Mouse (Mus musculus) megakaryocyte-erythroid progenitor cell, adult 5 weeks (primary cell): ENCODE measurements around the gene Rae1. TPM values are rescaled to one million over a fixed set of nuclear protein-coding genes. Genes with fewer than 3 reads are reported as not detected.

Experiments used
- polyA plus RNA-seq: library from polyadenylated mRNA; stranded (reverse); fragments of >175 nt; gene quantifications from 2 replicates; pipeline ENCODE4 v1.2.3, GENCODE M21; 2012

Gene Rae1
- polyA plus RNA-seq, result 42.7 and 44.2 TPM in 2 replicates

DNA sequence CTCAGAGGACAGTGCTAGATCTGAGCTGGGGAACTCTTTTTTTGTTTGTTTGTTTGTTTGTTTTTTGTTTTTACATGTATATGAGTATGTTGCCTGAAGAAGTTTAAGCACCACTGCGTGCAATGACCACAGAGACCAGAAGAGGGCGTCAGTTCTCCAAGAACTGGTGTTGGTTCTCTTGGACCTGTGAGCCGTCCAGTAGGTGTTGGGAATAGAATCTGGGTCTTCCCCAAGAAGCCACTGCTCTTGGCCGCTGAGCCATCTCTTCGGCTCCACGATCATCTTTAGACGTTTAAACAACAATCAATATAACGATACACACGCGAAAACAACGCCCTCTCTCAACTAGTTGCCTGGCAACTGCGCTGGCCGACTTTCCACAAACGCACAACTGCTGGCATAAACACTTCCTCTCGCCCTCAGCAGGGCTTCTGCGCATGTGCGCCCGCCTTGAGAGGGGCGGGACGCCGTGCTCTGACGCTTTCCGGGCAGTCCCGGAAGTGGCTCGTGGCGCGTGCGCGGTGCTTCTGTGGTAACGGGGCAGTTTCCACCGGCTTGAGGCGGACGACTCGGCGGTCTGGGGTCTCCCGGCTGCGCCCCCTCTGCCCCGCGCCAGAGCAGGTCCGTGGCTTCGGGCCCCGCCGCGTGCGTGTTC lies at the start of gene Rae1:
Rae1 (plus strand) TSS at position 488 of the 655 bp plus-strand sequence.

DNA sequence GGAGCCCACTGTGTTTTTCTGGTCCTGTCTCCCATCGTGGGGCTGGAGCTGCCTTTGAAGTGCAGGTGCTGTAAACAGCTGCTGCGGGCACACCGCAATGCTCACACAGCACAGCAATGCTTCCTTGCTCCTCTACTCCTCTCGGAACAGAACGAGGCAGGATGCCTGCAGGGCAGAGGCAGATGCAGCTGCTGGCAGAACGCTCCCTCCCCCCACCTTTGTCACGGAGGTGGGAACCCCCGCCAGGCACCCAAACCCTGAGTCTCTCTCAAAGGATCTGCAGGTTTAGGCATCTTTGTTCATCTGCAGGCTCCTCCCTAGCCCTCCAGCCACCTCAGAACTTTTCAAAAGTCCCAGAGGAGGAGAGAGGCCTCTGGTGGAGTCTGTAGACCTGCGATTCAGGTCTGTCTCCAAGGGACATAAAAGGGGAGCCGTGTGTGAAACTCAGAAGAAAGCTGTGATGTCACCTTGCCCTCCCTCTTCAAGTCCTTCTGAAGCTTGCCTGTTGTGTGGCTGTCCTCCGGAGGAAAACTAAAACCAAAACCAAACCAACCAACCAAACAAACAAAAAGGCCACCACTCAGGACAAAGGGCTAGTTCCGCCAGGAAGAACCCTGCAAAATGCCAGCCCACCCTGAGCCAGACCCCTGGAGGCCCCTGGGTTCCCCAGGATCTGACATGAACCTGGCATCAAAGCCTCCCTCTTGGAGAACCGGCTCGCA lies 22.3 kb upstream of the Rae1 start, which contains the start of gene Spo11:
Spo11 (plus strand) TSS at position 292 of the 722 bp plus-strand sequence.

GRCm38 (mm10) chr2:173020430-173020829 lies 20.5 kb downstream of the Rae1 start, which contains the start of gene Rbm38:
Gene Rbm38, plus strand, starts transcription at chr2:173020498.

Other genes starting within 250 kb of the Rae1 start
- gene Bmp7, start 59.8 kb upstream of the Rae1 start, polyA plus RNA-seq, result 0.48 and 0.65 TPM in 2 replicates
- 0.08 and 0.09 TPM in 2 replicates for gene Spo11, start 22.4 kb upstream of the Rae1 start, polyA plus RNA-seq
- 473 and 490 TPM in 2 replicates for gene Rbm38, start 20.4 kb downstream of the Rae1 start, polyA plus RNA-seq
- gene Ctcfl, start 119.4 kb downstream of the Rae1 start, polyA plus RNA-seq, result not detected in 2 replicates
- not detected in 2 replicates for gene Pck1, start 152.9 kb downstream of the Rae1 start, polyA plus RNA-seq
- gene Zbp1, start 218.8 kb downstream of the Rae1 start, polyA plus RNA-seq, result 2.0 and 3.4 TPM in 2 replicates